Mouse (Mus musculus) forebrain, embryonic 10.5 days (tissue): Measurements from ENCODE around the gene Pifo. TPM values are rescaled to one million over a fixed set of nuclear protein-coding genes. Genes with fewer than 3 reads are reported as not detected.

ENCODE experiments used
- DNase-seq: peaks from one replicate; pipeline ENCODE4 v3.0.0-alpha.2; 2017; ENCODE audit warnings: low spot score; ENCODE audit errors: extremely low spot score
- H3K27ac ChIP-seq: fragments of 300-500 bp; sonication (generic); 2 replicates; pipeline ENCODE4 v1.5.1; 2016; ENCODE audit warnings: mild to moderate bottlenecking
- H3K27me3 ChIP-seq: fragments of 300-500 bp; sonication (generic); 2 replicates; pipeline ENCODE4 v1.6.1; 2016; ENCODE audit warnings: mild to moderate bottlenecking; ENCODE audit not compliant: poor library complexity, severe bottlenecking
- H3K36me3 ChIP-seq: fragments of 300-500 bp; sonication (generic); replicated peaks from 2 replicates; pipeline ENCODE4 v1.6.1; 2016; ENCODE audit warnings: mild to moderate bottlenecking, moderate library complexity
- H3K4me1 ChIP-seq: fragments of 300-500 bp; sonication (generic); 2 replicates; pipeline ENCODE4 v1.6.1; 2016
- H3K4me3 ChIP-seq: fragments of 300-500 bp; sonication (generic); 2 replicates; pipeline ENCODE4 v1.5.1; 2016; ENCODE audit warnings: mild to moderate bottlenecking, moderate library complexity
- H3K9me3 ChIP-seq: fragments of 300-500 bp; sonication (generic); 2 replicates; pipeline ENCODE4 v1.6.1; 2016; ENCODE audit warnings: mild to moderate bottlenecking, moderate library complexity
- WGBS: fragments of 180-500 bp; shearing (Covaris S2); methylation state at CpG from one replicate; pipeline ENCODE4 v1.1.7; 2016; 5-methylcytosine and 5-hydroxymethylcytosine counted together
- polyA plus RNA-seq: library from polyadenylated mRNA; unstranded; fragments of >200 nt; fragmentation: Nextera tagmentation; extraction: Ambion mirVana; gene quantifications from 2 replicates; pipeline ENCODE4 v1.2.1, GENCODE M21; 2016

The Pifo gene
- polyA plus RNA-seq, 1 experiment from 2014 or later, result 1.8 TPM

DNA sequence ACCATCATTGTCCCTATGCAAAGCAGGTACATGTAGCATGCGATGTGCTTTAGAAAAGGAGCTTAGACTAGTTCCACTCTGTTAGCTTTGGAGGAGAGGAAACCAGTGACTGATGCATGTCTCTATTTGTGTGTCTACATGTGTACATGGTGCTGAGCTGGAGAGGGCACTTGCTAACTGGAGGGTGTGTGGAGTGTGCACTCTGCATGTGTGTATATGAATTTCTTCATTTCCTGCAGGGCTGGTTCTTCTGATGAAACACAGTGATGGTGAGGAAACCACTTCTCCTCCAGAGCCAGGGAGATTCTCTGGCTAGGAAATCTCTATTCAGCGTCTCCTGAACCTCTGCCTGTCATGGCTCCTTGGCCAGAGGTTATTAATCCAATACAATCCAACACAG is 40.3 kb downstream of the Pifo start:
- H3K9me3 ChIP-seq, result no peaks in the 10 kb centered on the region
- H3K4me3 ChIP-seq, result no peak overlapping the region
- H3K4me1 ChIP-seq, result no peaks in the 10 kb centered on the region
- peaks cover 20% of the 10 kb centered on the region for H3K36me3 ChIP-seq
- DNase-seq, result no peak
- WGBS, result 81% methylated on average over 2 of the region's 2 CpGs
- H3K27me3 ChIP-seq, result no peaks in the 10 kb centered on the region
- H3K27ac ChIP-seq, result no peak overlapping the region

- no peak for DNase-seq
- no peaks in the 10 kb centered on the region for H3K27me3 ChIP-seq
- H3K4me1 ChIP-seq, result no peaks in the 10 kb centered on the region
- H3K4me3 ChIP-seq, result no peak within 1 kb of the TSS
- peaks cover 28% of the 10 kb centered on the region for H3K36me3 ChIP-seq
- WGBS, result 94% methylated on average over 3 of the region's 3 CpGs
- H3K9me3 ChIP-seq, result no peaks in the 10 kb centered on the region
- no peak within 1 kb of the TSS for H3K27ac ChIP-seq
These were observed 41.0 kb downstream of the Pifo start, which contains the start of gene Ovgp1 for GRCm38 (mm10) chr3:105973411-105973810. Ovgp1 (plus strand) TSS chr3:105973711.

- no peak overlapping the region for H3K27ac ChIP-seq
- no peak overlapping the region for H3K4me3 ChIP-seq
- no peaks in the 10 kb centered on the region for H3K27me3 ChIP-seq
- no peaks in the 10 kb centered on the region for H3K4me1 ChIP-seq
- DNase-seq, result no peak
- H3K36me3 ChIP-seq, result peaks cover 43% of the 10 kb centered on the region
- H3K9me3 ChIP-seq, result no peaks in the 10 kb centered on the region
- 82% methylated on average over 5 of the region's 5 CpGs for WGBS
These were observed 42.5 kb downstream of the Pifo start for GRCm38 (mm10) chr3:105971831-105972446.

GRCm38 (mm10) chr3:105960700-105961099 is 53.7 kb downstream of the Pifo start:
- Histone ChIP-seq H3K36me3 (peaks cover 68% of the 10 kb centered on the region), H3K9me3 (no peaks in the 10 kb centered on the region), H3K4me3 (peak overlapping the region; percentile 97), H3K27ac (no peak overlapping the region), H3K4me1 (peaks cover 25% of the 10 kb centered on the region), H3K27me3 (no peaks in the 10 kb centered on the region)
- 88% methylated on average over 2 of the region's 2 CpGs for WGBS
- no peak for DNase-seq

- peaks cover 68% of the 10 kb centered on the region for H3K36me3 ChIP-seq
- H3K4me3 ChIP-seq, result peak within 1 kb of the TSS; percentile 97
- DNase-seq, result no peak
- H3K9me3 ChIP-seq, result no peaks in the 10 kb centered on the region
- peaks cover 25% of the 10 kb centered on the region for H3K4me1 ChIP-seq
- no peaks in the 10 kb centered on the region for H3K27me3 ChIP-seq
- peak within 1 kb of the TSS; percentile 95 for H3K27ac ChIP-seq
- 4% methylated on average over 6 of the region's 6 CpGs for WGBS
These were observed 54.4 kb downstream of the Pifo start, which contains the start of gene Atp5f1 for GRCm38 (mm10) chr3:105959999-105960398. Atp5f1 (minus strand) TSS chr3:105960099.

DNA sequence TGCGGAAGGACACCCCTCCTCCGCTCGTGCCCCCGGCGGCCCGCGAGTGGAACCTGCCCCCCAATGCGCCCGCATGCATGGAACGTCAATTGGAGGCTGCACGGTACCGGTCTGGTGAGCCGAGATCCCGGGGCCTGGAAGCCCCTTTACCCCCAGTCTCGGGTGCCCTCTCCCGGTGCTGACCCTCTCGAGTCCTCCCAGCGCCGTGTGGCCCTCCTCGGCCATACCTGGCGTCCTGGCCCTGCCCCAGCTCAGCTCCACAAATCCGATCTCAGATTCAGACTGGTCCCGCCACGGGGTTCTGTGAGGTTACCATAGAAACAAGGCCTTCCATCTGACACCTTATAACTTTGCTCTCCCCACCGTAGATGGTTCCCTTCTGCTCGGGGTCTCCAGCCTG is 54.9 kb downstream of the Pifo start:
- peak overlapping the region; percentile 97 for H3K4me3 ChIP-seq
- H3K4me1 ChIP-seq, result peaks cover 25% of the 10 kb centered on the region
- H3K27ac ChIP-seq, result peak overlapping the region; percentile 95
- no peaks in the 10 kb centered on the region for H3K27me3 ChIP-seq
- no peak for DNase-seq
- H3K9me3 ChIP-seq, result no peaks in the 10 kb centered on the region
- H3K36me3 ChIP-seq, result peaks cover 68% of the 10 kb centered on the region
- WGBS, result under 1% methylated on average over 26 of the region's 26 CpGs

- Histone ChIP-seq H3K27ac (peak within 1 kb of the TSS; percentile 95), H3K4me3 (peak within 1 kb of the TSS; percentile 97), H3K4me1 (peaks cover 25% of the 10 kb centered on the region), H3K27me3 (no peaks in the 10 kb centered on the region), H3K36me3 (peaks cover 68% of the 10 kb centered on the region), H3K9me3 (no peaks in the 10 kb centered on the region)
- peak; percentile 99 for DNase-seq
- WGBS, result under 1% methylated on average over 52 of the region's 52 CpGs
These were observed 55.4 kb downstream of the Pifo start, which contains the start of gene Wdr77 for GRCm38 (mm10) chr3:105958974-105959580. Wdr77 (plus strand) TSS chr3:105959369.

DNA sequence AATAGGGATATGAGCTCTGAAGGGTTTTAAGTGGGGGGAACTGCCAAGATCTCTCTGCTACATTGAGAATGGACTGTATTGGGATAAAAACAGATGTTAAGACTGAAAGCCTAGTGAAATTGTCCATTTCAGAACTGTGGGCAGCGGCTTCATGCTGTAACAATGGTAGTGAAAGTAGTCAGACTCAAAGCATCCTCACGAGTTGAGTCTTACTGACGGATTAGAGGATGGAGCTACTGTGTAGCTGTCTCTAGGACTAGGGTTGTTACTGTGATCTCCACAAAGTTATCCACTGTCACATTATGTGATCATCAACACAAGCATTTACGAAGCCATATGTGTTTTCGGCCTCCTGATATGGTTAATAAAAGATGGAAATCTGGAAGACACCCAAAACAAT is 56.2 kb downstream of the Pifo start:
- Histone ChIP-seq H3K9me3 (no peaks in the 10 kb centered on the region), H3K4me1 (peaks cover 25% of the 10 kb centered on the region), H3K27ac (peak overlapping the region; percentile 95), H3K4me3 (peak overlapping the region; percentile 97), H3K36me3 (peaks cover 68% of the 10 kb centered on the region), H3K27me3 (no peaks in the 10 kb centered on the region)
- 52% methylated on average over 5 of the region's 5 CpGs for WGBS
- no peak for DNase-seq

- Histone ChIP-seq H3K36me3 (peaks cover 68% of the 10 kb centered on the region), H3K4me3 (no peak overlapping the region), H3K27me3 (no peaks in the 10 kb centered on the region), H3K9me3 (no peaks in the 10 kb centered on the region), H3K4me1 (peaks cover 25% of the 10 kb centered on the region), H3K27ac (no peak overlapping the region)
- WGBS, result 98% methylated on average over 1 of the region's 1 CpGs
- no peak for DNase-seq
These were observed 57.2 kb downstream of the Pifo start for GRCm38 (mm10) chr3:105957235-105957634.

DNA sequence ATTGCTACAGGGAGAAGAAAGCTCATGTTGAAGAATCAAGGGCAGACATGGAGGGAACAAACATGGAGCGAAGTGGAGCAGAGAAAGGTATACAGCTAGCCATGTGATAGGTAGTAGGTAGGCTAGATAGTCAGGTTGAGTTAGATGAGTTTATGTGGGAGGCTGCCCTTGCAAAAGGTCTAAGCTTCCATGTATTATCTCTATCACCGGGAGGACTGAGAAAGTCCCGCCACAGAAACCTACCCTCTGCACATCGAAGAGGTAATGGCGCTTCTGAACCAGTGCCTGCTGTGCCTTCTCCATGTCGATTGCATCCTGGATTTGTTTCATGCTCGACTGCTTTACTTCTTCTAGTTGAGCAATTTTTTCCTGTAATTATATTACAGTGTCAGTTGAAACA is 63.1 kb downstream of the Pifo start:
- H3K4me3 ChIP-seq, result no peak overlapping the region
- peaks cover 99% of the 10 kb centered on the region for H3K36me3 ChIP-seq
- DNase-seq, result no peak
- no peaks in the 10 kb centered on the region for H3K27me3 ChIP-seq
- H3K27ac ChIP-seq, result no peak overlapping the region
- H3K9me3 ChIP-seq, result no peaks in the 10 kb centered on the region
- H3K4me1 ChIP-seq, result no peaks in the 10 kb centered on the region
- 87% methylated on average over 7 of the region's 7 CpGs for WGBS

Other genes with a start within 250 kb of the Pifo start
- 75.5 and 78.0 TPM in 2 replicates for gene Rap1a, start 213.3 kb downstream of the Pifo start, polyA plus RNA-seq
- gene Adora3, start 143.8 kb downstream of the Pifo start, polyA plus RNA-seq, result 0.16 and 0.41 TPM in 2 replicates
- not detected in 2 replicates for gene Tmigd3, start 143.7 kb downstream of the Pifo start, polyA plus RNA-seq
- 0.30 and 0.86 TPM in 2 replicates for gene I830077J02Rik, start 82.0 kb downstream of the Pifo start, polyA plus RNA-seq
- 202 and 207 TPM in 2 replicates for gene Wdr77, start 55.3 kb downstream of the Pifo start, polyA plus RNA-seq
- 475 and 481 TPM in 2 replicates for gene Atp5f1, start 54.5 kb downstream of the Pifo start, polyA plus RNA-seq
- 2.4 TPM in 2 replicates for gene Ovgp1, start 40.9 kb downstream of the Pifo start, polyA plus RNA-seq
- not detected in 2 replicates for gene Chil5, start 18.2 kb upstream of the Pifo start, polyA plus RNA-seq
- 0.77 and 0.90 TPM in 2 replicates for gene Chia1, start 98.6 kb upstream of the Pifo start, polyA plus RNA-seq
- gene Chil3, start 152.9 kb upstream of the Pifo start, polyA plus RNA-seq, result not detected in 2 replicates
- gene Chil4, start 204.9 kb upstream of the Pifo start, polyA plus RNA-seq, result not detected in 2 replicates